Mouse (Mus musculus) forebrain, embryonic 11.5 days (tissue): ENCODE measurements around the gene Afap1l2. TPM values are rescaled to one million over a fixed set of nuclear protein-coding genes. Genes with fewer than 3 reads are reported as not detected.

Source experiments
- ATAC-seq: fragments of 200-750 bp; cut with Nextera tagmentation; replicated peaks from 2 replicates; pipeline ENCODE4 v1.8.0; 2017; ENCODE audit warnings: moderate TSS enrichment; ENCODE audit not compliant: low FRiP score
- DNase-seq: peaks from one replicate; pipeline ENCODE4 v3.0.0-alpha.2; 2017; ENCODE audit warnings: low spot score
- H3K27ac ChIP-seq: fragments of 300-500 bp; sonication (generic); 2 replicates; pipeline ENCODE4 v1.5.1; 2014; ENCODE audit warnings: low read depth, low read length
- H3K27me3 ChIP-seq: fragments of 300-500 bp; sonication (generic); 2 replicates; pipeline ENCODE4 v1.6.1; 2014; ENCODE audit warnings: mild to moderate bottlenecking, low read length, mixed read lengths; ENCODE audit not compliant: control insufficient read depth, insufficient read depth
- H3K36me3 ChIP-seq: fragments of 300-500 bp; sonication (generic); 2 replicates; pipeline ENCODE4 v1.6.1; 2014; ENCODE audit warnings: mild to moderate bottlenecking, low read length, moderate library complexity, mixed read lengths; ENCODE audit not compliant: control insufficient read depth, insufficient read depth
- H3K4me1 ChIP-seq: fragments of 300-500 bp; sonication (generic); replicated peaks from 2 replicates; pipeline ENCODE4 v1.6.1; 2014; ENCODE audit warnings: low read length, mixed read lengths; ENCODE audit not compliant: control insufficient read depth, insufficient read depth
- H3K4me2 ChIP-seq: fragments of 300-500 bp; sonication (generic); 2 replicates; pipeline ENCODE4 v1.6.1; 2014; ENCODE audit warnings: low read depth, mild to moderate bottlenecking, low read length, moderate library complexity, mixed read lengths; ENCODE audit not compliant: severe bottlenecking
- H3K4me3 ChIP-seq: fragments of 300-500 bp; sonication (generic); 2 replicates; pipeline ENCODE4 v1.5.1; 2014; ENCODE audit warnings: low read depth, low read length
- H3K9ac ChIP-seq: fragments of 300-500 bp; sonication (generic); 2 replicates; pipeline ENCODE4 v1.6.1; 2014; ENCODE audit warnings: low read length
- H3K9me3 ChIP-seq: fragments of 300-500 bp; sonication (generic); 2 replicates; pipeline ENCODE4 v1.6.1; 2016; ENCODE audit warnings: low read length, mixed read lengths; ENCODE audit not compliant: control insufficient read depth
- WGBS: fragments of 180-500 bp; shearing (Covaris S2); extraction: QIAGEN DNeasy Blood & Tissue Kit; methylation state at CpG from one replicate; pipeline ENCODE4 v1.1.7; 2014; 5-methylcytosine and 5-hydroxymethylcytosine counted together
- polyA plus RNA-seq: library from polyadenylated mRNA; unstranded; fragments of >200 nt; fragmentation: Nextera tagmentation; extraction: Ambion mirVana; gene quantifications from 2 replicates; pipeline ENCODE4 v1.2.1, GENCODE M21; 2014

Afap1l2 gene
- polyA plus RNA-seq, 1 experiment from 2014 or later, result 2.4 TPM

GRCm38 (mm10) chr19:56892586-56892985, 115.4 kb downstream of the Afap1l2 start:
- no peak overlapping the region for H3K4me3 ChIP-seq
- DNase-seq (no peak), ATAC-seq (no peak)
- no peaks in the 10 kb centered on the region for H3K27me3 ChIP-seq
- H3K4me1 ChIP-seq, result no peaks in the 10 kb centered on the region
- no peaks in the 10 kb centered on the region for H3K36me3 ChIP-seq
- WGBS, result 89% methylated on average over 5 of the region's 5 CpGs
- H3K27ac ChIP-seq, result no peak overlapping the region
- no peak overlapping the region for H3K4me2 ChIP-seq
- no peak overlapping the region for H3K9ac ChIP-seq
- H3K9me3 ChIP-seq, result no peaks in the 10 kb centered on the region

GRCm38 (mm10) chr19:56891438-56891837, 116.6 kb downstream of the Afap1l2 start:
- Histone ChIP-seq H3K4me2 (no peak overlapping the region), H3K9ac (no peak overlapping the region), H3K4me3 (no peak overlapping the region), H3K27ac (no peak overlapping the region), H3K27me3 (no peaks in the 10 kb centered on the region), H3K4me1 (no peaks in the 10 kb centered on the region), H3K36me3 (no peaks in the 10 kb centered on the region), H3K9me3 (no peaks in the 10 kb centered on the region)
- WGBS, result 51% methylated on average over 2 of the region's 2 CpGs
- ATAC-seq (no peak; the same call in 1 of the 2 replicates), DNase-seq (no peak)

GRCm38 (mm10) chr19:56888654-56889053, 119.4 kb downstream of the Afap1l2 start:
- ATAC-seq (no peak), DNase-seq (no peak)
- Histone ChIP-seq H3K36me3 (no peaks in the 10 kb centered on the region), H3K4me1 (no peaks in the 10 kb centered on the region), H3K4me2 (no peak overlapping the region), H3K9ac (no peak overlapping the region), H3K4me3 (no peak overlapping the region), H3K9me3 (no peaks in the 10 kb centered on the region), H3K27me3 (no peaks in the 10 kb centered on the region), H3K27ac (no peak overlapping the region)
- 56% methylated on average over 5 of the region's 5 CpGs for WGBS

GRCm38 (mm10) chr19:56887879-56888278, 120.1 kb downstream of the Afap1l2 start:
- Histone ChIP-seq H3K4me2 (no peak overlapping the region), H3K27me3 (no peaks in the 10 kb centered on the region), H3K4me3 (no peak overlapping the region), H3K36me3 (no peaks in the 10 kb centered on the region), H3K4me1 (no peaks in the 10 kb centered on the region), H3K27ac (no peak overlapping the region), H3K9ac (no peak overlapping the region), H3K9me3 (no peaks in the 10 kb centered on the region)
- ATAC-seq (no peak), DNase-seq (no peak)
- 88% methylated on average over 10 of the region's 10 CpGs for WGBS

GRCm38 (mm10) chr19:56877364-56877763, 130.7 kb downstream of the Afap1l2 start:
- H3K4me2 ChIP-seq, result no peak overlapping the region
- H3K27me3 ChIP-seq, result peaks cover 41% of the 10 kb centered on the region
- H3K4me3 ChIP-seq, result no peak overlapping the region
- no peak overlapping the region for H3K27ac ChIP-seq
- H3K9ac ChIP-seq, result no peak overlapping the region
- no peaks in the 10 kb centered on the region for H3K9me3 ChIP-seq
- peaks cover 6% of the 10 kb centered on the region; the same call in 1 of the 2 replicates for H3K4me1 ChIP-seq
- WGBS, result 80% methylated on average over 6 of the region's 6 CpGs
- ATAC-seq, result no peak
- DNase-seq, result no peak
- H3K36me3 ChIP-seq, result no peaks in the 10 kb centered on the region

GRCm38 (mm10) chr19:56874601-56875315, 133.3 kb downstream of the Afap1l2 start:
- Histone ChIP-seq H3K4me2 (peak overlapping the region; percentile 97), H3K27ac (no peak overlapping the region), H3K9me3 (no peaks in the 10 kb centered on the region), H3K9ac (peak overlapping the region; percentile 53), H3K4me1 (peaks cover 6% of the 10 kb centered on the region; the same call in 1 of the 2 replicates), H3K4me3 (peak overlapping the region; percentile 48), H3K36me3 (no peaks in the 10 kb centered on the region), H3K27me3 (peaks cover 44% of the 10 kb centered on the region)
- DNase-seq (no peak), ATAC-seq (peak; percentile 51; the same call in 1 of the 2 replicates)
- 9% methylated on average over 30 of the region's 30 CpGs for WGBS

GRCm38 (mm10) chr19:56873816-56874600, 134.0 kb downstream of the Afap1l2 start, which contains the start of gene Vwa2:
Vwa2 (plus strand) TSS chr19:56874249.
- ATAC-seq (peak; percentile 44; the same call in 1 of the 2 replicates), DNase-seq (peak; percentile 78)
- H3K4me2 ChIP-seq, result peak within 1 kb of the TSS; percentile 97
- no peak within 1 kb of the TSS for H3K27ac ChIP-seq
- H3K9ac ChIP-seq, result peak within 1 kb of the TSS; percentile 53
- H3K9me3 ChIP-seq, result no peaks in the 10 kb centered on the region
- peaks cover 44% of the 10 kb centered on the region for H3K27me3 ChIP-seq
- 2% methylated on average over 71 of the region's 71 CpGs for WGBS
- peaks cover 6% of the 10 kb centered on the region; the same call in 1 of the 2 replicates for H3K4me1 ChIP-seq
- no peaks in the 10 kb centered on the region for H3K36me3 ChIP-seq
- peak within 1 kb of the TSS; percentile 48 for H3K4me3 ChIP-seq

- DNase-seq (no peak), ATAC-seq (no peak)
- Histone ChIP-seq H3K9ac (no peak overlapping the region), H3K27me3 (peaks cover 7% of the 10 kb centered on the region), H3K36me3 (no peaks in the 10 kb centered on the region), H3K9me3 (no peaks in the 10 kb centered on the region), H3K4me3 (no peak overlapping the region), H3K27ac (no peak overlapping the region), H3K4me1 (no peaks in the 10 kb centered on the region), H3K4me2 (no peak overlapping the region)
- WGBS, result 66% methylated on average over 4 of the region's 4 CpGs
These were observed 140.3 kb downstream of the Afap1l2 start for GRCm38 (mm10) chr19:56867701-56868100.
